Mouse (Mus musculus): ENCODE measurements at regions not wholly inside any gene's neighbourhood (a gene's known extent, or its start where the extent isn't known, plus 50 kb on each side); places are given as distances from the start of the nearest gene placed in this dataset.

DNA sequence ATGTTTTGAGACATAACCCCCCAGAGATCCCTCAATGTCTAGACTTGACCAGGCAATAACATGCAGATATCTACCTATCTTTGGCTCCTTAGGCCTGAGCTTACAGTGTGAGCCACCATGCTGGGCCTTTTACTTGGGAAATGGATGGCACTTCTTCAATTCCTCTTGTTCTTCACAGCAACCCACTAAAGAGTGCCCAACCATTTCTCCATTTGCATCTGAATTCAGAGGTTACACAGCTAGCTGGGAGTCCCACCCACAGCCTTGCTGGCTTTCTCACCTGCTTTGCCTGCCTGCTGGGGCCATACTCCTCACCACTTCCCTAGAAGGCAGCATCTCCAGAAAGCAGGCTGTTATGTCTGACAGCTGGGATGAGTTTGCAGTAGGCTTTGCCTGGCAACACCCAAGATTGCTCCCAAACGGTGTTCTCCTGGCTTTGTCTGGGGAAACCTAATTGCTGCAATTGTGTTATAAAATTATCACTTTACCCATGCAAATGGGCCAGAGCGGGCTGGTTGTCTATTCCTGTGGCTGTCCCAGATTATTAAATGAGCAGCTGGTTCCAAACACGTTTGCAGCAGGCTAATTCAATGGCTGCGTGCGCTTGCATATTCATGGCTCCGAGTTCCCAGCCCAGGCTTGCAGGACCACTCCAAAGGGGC is 721.6 kb downstream of the Hs3st4 start:
- Histone ChIP-seq H3K9ac (no peak overlapping the region), H3K4me3 (ENCODE audit: low read depth, low read length) (no peak overlapping the region), H3K27me3 (ENCODE audit: insufficient read depth, low read length) (no peaks in the 10 kb centered on the region), H3K4me1 (ENCODE audit: insufficient read depth) (peaks cover 6% of the 10 kb centered on the region; the same call in 1 of the 2 replicates), H3K27ac (ENCODE audit: low read depth, low read length) (no peak overlapping the region), H3K9me3 (ENCODE audit: low read length) (no peaks in the 10 kb centered on the region), H3K4me2 (ENCODE audit: low read depth) (no peak overlapping the region), H3K36me3 (ENCODE audit: insufficient read depth) (no peaks in the 10 kb centered on the region)
- ATAC-seq (peak; percentile 77), DNase-seq (peak; percentile 44)
- no peak for TF ChIP-seq CTCF (IDR thresholded peaks at IDR 0.05; ENCODE audit: low read depth)
- 23% methylated on average over 6 of the region's 6 CpGs for WGBS

DNA sequence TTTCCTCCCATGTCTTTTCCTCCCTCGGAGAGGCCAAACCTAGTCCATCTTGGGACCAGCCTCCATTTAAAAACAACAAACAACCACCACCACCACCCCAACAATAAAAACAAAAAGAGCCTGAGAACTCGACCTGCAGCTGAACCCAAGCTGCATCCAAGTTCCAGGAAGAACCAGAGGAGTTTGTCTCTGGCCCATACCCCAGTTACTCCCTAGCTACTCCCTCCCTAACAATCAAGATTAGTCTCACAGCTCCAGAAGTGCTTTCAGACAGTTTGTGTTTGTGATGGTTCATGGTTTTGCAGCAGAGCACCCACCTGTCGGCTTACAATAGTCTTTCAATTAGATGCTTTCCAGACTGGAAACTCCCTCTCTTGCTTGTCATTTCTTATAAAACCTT is 724.5 kb downstream of the Hs3st4 start:
- H3K4me3 ChIP-seq (ENCODE audit: low read depth, low read length) = no peak overlapping the region
- H3K9ac ChIP-seq = no peak overlapping the region
- no peak overlapping the region for H3K27ac ChIP-seq (ENCODE audit: low read depth, low read length)
- ATAC-seq = no peak
- peaks cover 6% of the 10 kb centered on the region; the same call in 1 of the 2 replicates for H3K4me1 ChIP-seq (ENCODE audit: insufficient read depth)
- TF ChIP-seq CTCF (IDR thresholded peaks at IDR 0.05; ENCODE audit: low read depth) = no peak
- H3K9me3 ChIP-seq (ENCODE audit: low read length) = no peaks in the 10 kb centered on the region
- DNase-seq = no peak
- no peaks in the 10 kb centered on the region for H3K27me3 ChIP-seq (ENCODE audit: insufficient read depth, low read length)
- no peaks in the 10 kb centered on the region for H3K36me3 ChIP-seq (ENCODE audit: insufficient read depth)
- H3K4me2 ChIP-seq (ENCODE audit: low read depth) = no peak overlapping the region
- 60% methylated on average over 3 of the region's 3 CpGs for WGBS

DNA sequence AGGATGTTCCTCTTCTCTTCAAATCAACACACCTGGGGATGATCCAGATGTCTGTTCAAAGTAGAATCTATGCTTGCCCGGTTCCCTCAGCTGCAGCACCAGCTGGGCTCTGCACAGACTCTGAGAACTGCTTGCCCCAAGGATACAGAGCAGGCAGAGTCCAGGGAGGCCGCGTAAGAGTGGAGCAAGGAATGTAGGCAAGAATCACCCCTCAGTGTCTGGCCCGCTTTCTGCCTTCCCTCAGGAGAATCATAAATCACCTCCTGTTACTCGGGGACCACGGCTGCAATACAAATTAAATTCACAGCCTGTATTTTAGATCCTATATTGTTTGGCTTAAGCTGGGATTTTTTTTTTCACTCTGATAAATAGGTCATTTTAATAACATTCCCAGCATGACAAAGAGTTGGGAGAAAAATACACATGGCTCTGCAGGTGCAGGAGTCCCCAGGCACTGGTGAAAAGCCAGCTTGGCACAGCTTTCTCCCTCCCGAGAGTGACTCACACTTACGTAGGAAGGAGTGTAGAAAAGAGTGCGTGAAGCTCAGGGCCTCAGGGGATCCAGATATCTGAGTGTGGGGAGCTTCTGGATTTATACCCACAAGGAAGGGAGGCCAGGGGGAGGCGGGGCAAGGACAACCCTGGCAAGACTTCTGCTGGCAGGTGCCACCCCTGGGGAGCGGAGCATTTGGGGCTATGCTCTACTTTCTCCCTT is 726.3 kb downstream of the Hs3st4 start:
- ATAC-seq = peak; percentile 29; the same call in 1 of the 2 replicates
- peaks cover 6% of the 10 kb centered on the region; the same call in 1 of the 2 replicates for H3K4me1 ChIP-seq (ENCODE audit: insufficient read depth)
- no peak overlapping the region for H3K4me3 ChIP-seq (ENCODE audit: low read depth, low read length)
- H3K9me3 ChIP-seq (ENCODE audit: low read length) = no peaks in the 10 kb centered on the region
- H3K9ac ChIP-seq = no peak overlapping the region
- 33% methylated on average over 11 of the region's 11 CpGs for WGBS
- DNase-seq = peak; percentile 36
- no peak overlapping the region for H3K4me2 ChIP-seq (ENCODE audit: low read depth)
- H3K27ac ChIP-seq (ENCODE audit: low read depth, low read length) = no peak overlapping the region
- no peaks in the 10 kb centered on the region for H3K27me3 ChIP-seq (ENCODE audit: insufficient read depth, low read length)
- no peak for TF ChIP-seq CTCF (IDR thresholded peaks at IDR 0.05; ENCODE audit: low read depth)
- no peaks in the 10 kb centered on the region for H3K36me3 ChIP-seq (ENCODE audit: insufficient read depth)

DNA sequence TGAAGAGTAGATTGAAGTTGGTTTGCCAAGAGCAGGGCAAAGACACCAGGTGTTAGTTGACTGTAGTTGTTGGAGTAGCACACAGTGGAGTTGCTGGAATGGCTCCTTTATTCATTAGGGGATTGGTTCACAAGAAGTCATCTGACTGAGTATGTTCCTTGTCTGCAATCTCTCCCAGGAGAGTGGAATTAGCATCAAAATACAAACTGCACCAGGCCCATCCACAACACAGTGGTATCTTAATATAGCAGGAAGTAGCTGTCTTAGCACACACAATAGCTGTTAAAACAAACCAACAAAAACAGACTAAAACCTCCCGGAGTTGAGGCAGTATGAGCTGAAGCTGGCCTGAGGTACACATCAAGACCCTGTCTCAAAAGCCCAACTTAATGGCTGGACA is 723.5 kb upstream of the Kdm8 start:
- DNase-seq (no peak), ATAC-seq (no peak)
- Histone ChIP-seq H3K4me3 (ENCODE audit: low read depth, low read length) (no peak overlapping the region), H3K4me1 (ENCODE audit: insufficient read depth) (no peaks in the 10 kb centered on the region), H3K4me2 (ENCODE audit: low read depth) (no peak overlapping the region), H3K27me3 (ENCODE audit: insufficient read depth, low read length) (no peaks in the 10 kb centered on the region), H3K9me3 (ENCODE audit: low read length) (no peaks in the 10 kb centered on the region), H3K36me3 (ENCODE audit: insufficient read depth) (no peaks in the 10 kb centered on the region), H3K27ac (ENCODE audit: low read depth, low read length) (no peak overlapping the region), H3K9ac (no peak overlapping the region)
- TF ChIP-seq CTCF (IDR thresholded peaks at IDR 0.05; ENCODE audit: low read depth) = no peak
- 37% methylated on average over 1 of the region's 1 CpGs for WGBS

DNA sequence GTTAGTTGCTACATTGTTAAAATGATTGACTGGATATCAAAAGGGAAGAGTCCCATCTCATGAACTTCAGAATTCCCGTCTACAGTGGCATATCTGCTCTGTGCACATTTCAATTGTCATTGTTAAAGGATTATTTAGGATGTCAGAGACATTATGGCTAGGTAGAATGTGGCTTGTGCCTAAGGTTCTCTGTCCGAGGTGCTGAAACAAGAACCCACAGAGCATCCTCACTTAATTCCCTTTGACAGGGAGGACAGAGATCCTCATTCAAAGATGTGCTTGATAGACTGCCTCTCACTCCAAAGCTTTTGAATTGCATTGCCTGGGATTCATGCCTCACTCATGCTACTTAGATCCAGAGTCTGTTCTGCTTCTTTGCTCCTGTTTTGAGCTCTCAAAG is 702.4 kb upstream of the Kdm8 start:
- no peaks in the 10 kb centered on the region for H3K36me3 ChIP-seq (ENCODE audit: insufficient read depth)
- H3K9me3 ChIP-seq (ENCODE audit: low read length) = no peaks in the 10 kb centered on the region
- H3K27ac ChIP-seq (ENCODE audit: low read depth, low read length) = no peak overlapping the region
- DNase-seq = no peak
- WGBS = 5% methylated on average over 2 of the region's 2 CpGs
- TF ChIP-seq CTCF (IDR thresholded peaks at IDR 0.05; ENCODE audit: low read depth) = no peak
- ATAC-seq = no peak
- no peak overlapping the region for H3K4me2 ChIP-seq (ENCODE audit: low read depth)
- no peaks in the 10 kb centered on the region for H3K27me3 ChIP-seq (ENCODE audit: insufficient read depth, low read length)
- no peak overlapping the region for H3K4me3 ChIP-seq (ENCODE audit: low read depth, low read length)
- no peak overlapping the region for H3K9ac ChIP-seq
- no peaks in the 10 kb centered on the region for H3K4me1 ChIP-seq (ENCODE audit: insufficient read depth)

DNA sequence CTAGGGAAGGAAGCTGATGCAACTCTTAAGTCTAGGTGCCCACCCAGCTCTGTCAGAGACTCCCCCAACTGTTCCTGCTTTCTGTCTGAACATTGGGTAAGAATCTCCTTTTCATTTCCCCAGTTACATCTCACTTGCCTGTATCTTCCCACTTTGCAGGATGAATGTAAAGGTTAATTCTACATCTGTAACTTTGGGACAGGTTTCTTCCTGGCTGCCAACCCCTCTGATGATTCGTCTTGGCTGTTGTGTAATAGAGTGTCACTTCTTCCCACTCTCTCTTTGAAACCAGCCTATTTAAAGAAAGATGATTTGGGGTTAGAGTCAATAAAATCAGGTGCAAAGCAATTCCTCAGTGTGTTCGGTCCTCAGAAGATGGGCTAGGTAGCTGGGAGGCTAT is 698.2 kb upstream of the Kdm8 start:
- H3K27me3 ChIP-seq (ENCODE audit: insufficient read depth, low read length) = no peaks in the 10 kb centered on the region
- no peak for TF ChIP-seq CTCF (IDR thresholded peaks at IDR 0.05; ENCODE audit: low read depth)
- no peaks in the 10 kb centered on the region for H3K4me1 ChIP-seq (ENCODE audit: insufficient read depth)
- no peak overlapping the region for H3K27ac ChIP-seq (ENCODE audit: low read depth, low read length)
- no peaks in the 10 kb centered on the region for H3K36me3 ChIP-seq (ENCODE audit: insufficient read depth)
- ATAC-seq = no peak
- no peak for DNase-seq
- H3K9ac ChIP-seq = no peak overlapping the region
- H3K9me3 ChIP-seq (ENCODE audit: low read length) = no peaks in the 10 kb centered on the region
- 80% methylated on average over 2 of the region's 2 CpGs for WGBS
- H3K4me2 ChIP-seq (ENCODE audit: low read depth) = no peak overlapping the region
- no peak overlapping the region for H3K4me3 ChIP-seq (ENCODE audit: low read depth, low read length)

DNA sequence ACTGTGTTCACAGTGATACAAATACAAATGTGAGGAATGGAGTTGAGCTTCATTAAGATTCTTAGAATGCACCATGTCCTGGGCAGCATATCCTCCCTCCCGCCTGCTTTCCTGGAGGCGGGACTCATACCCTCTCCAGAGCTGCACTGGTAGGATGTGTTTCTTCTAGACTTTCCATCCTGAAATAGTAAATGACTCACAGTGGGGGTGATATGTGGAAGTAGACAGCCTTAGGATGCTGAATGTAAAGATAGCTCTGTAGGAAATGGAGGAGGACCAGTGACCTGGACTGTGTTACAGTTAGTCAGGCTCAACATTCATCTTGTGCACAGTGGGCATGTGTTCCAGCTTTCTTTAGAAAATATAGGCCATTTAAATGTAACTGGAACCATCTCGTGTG is 696.1 kb upstream of the Kdm8 start:
- ATAC-seq = peak; percentile 25; the same call in 1 of the 2 replicates
- Histone ChIP-seq H3K9me3 (ENCODE audit: low read length) (no peaks in the 10 kb centered on the region), H3K9ac (no peak overlapping the region), H3K36me3 (ENCODE audit: insufficient read depth) (no peaks in the 10 kb centered on the region), H3K4me3 (ENCODE audit: low read depth, low read length) (no peak overlapping the region), H3K27ac (ENCODE audit: low read depth, low read length) (no peak overlapping the region; the same call in 1 of the 2 replicates), H3K4me1 (ENCODE audit: insufficient read depth) (no peaks in the 10 kb centered on the region), H3K27me3 (ENCODE audit: insufficient read depth, low read length) (no peaks in the 10 kb centered on the region), H3K4me2 (ENCODE audit: low read depth) (no peak overlapping the region)
- 73% methylated on average over 3 of the region's 3 CpGs for WGBS
- no peak for TF ChIP-seq CTCF (IDR thresholded peaks at IDR 0.05; ENCODE audit: low read depth)
- DNase-seq = peak; percentile 13

All from forebrain, postnatal 0 days (tissue).